Mouse (Mus musculus) MEL (cell line): Measurements from ENCODE around the gene Gm17651.

Experiments
- E2F4 ChIP-seq: IDR thresholded peaks from 2 replicates; pipeline ENCODE4 v1.6.1; 2011; ENCODE audit warnings: low read depth, low read length, improper control_type of control experiment, borderline replicate concordance
- RAD21 ChIP-seq: IDR thresholded peaks from 2 replicates; pipeline ENCODE4 v1.6.1; 2011; ENCODE audit warnings: mild to moderate bottlenecking, low read depth, low read length, improper control_type of control experiment

- TF ChIP-seq E2F4 (no peak), RAD21 (no peak; the same call in 1 of the 2 replicates)
These were observed 46.0 kb downstream of the Gm17651 start, which contains the start of gene Fmo5 for GRCm38 (mm10) chr3:97628391-97629001.
